Mouse (Mus musculus) neural tube, postnatal 0 days (tissue): Measurements from ENCODE around the gene 4933402D24Rik. TPM values are rescaled to one million over a fixed set of nuclear protein-coding genes. Genes with fewer than 3 reads are reported as not detected.

Experiments
- polyA plus RNA-seq: library from polyadenylated mRNA; unstranded; fragments of >200 nt; fragmentation: Nextera tagmentation; extraction: Ambion mirVana; gene quantifications from 2 replicates; pipeline ENCODE4 v1.2.1, GENCODE M21; 2015

4933402D24Rik gene
- polyA plus RNA-seq: 0.38 and 0.50 TPM in 2 replicates

DNA sequence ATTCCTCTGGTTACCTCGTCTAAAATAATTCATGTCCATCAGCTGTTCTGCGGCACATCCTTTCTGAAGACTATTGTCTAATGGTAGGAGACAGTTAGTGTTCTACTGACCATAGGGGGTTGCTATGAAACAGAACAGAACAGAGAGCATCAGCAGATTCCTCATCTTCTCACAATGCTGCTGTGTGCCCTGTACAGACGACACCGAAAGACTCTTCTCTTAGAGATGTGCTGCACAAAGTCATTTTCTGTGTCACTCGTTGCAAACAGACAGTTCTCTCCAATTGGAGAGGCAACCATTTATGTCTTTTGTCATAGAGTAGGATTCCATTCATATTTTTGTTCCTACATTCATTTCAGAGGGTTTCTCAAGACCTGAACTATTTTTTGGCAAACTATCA lies at the start of gene 4933402D24Rik:
Gene 4933402D24Rik (minus strand): TSS at position 101 of the 400 bp plus-strand sequence.

GRCm38 (mm10) chr1:63730240-63730771 lies 38.8 kb downstream of the 4933402D24Rik start, which contains the start of the genes Mdh1b and Fastkd2:
Mdh1b (minus strand) TSS chr1:63730318.
Fastkd2 (plus strand) TSS chr1:63730614.

Other genes with a start within 250 kb of the 4933402D24Rik start
- 0.27 TPM in 1 of 2 replicates, not detected in the other for gene Gm39653, start 153.3 kb downstream of the 4933402D24Rik start, polyA plus RNA-seq
- gene Dytn, start 82.3 kb downstream of the 4933402D24Rik start, polyA plus RNA-seq: 0.12 TPM in 1 of 2 replicates, not detected in the other
- gene Mdh1b, start 38.9 kb downstream of the 4933402D24Rik start, polyA plus RNA-seq: 0.37 and 0.39 TPM in 2 replicates
- 27.1 and 28.0 TPM in 2 replicates for gene Fastkd2, start 38.7 kb downstream of the 4933402D24Rik start, polyA plus RNA-seq